Mouse (Mus musculus) hindbrain, postnatal 0 days (tissue): ENCODE measurements at regions not wholly inside any gene's neighbourhood (a gene's known extent, or its start where the extent isn't known, plus 50 kb on each side); places are given as distances from the start of the nearest gene placed in this dataset.

Experiments used
- ATAC-seq: fragments of 200-750 bp; cut with Nextera tagmentation; 2 replicates; pipeline ENCODE4 v1.8.0; 2017; ENCODE audit warnings: mild to moderate bottlenecking, moderate TSS enrichment, moderate library complexity
- DNase-seq: peaks from one replicate; pipeline ENCODE4 v3.0.0-alpha.2; 2015; ENCODE audit warnings: low spot score
- H3K27ac ChIP-seq: fragments of 300-500 bp; sonication (generic); 2 replicates; pipeline ENCODE4 v1.5.1; 2014; ENCODE audit warnings: mild to moderate bottlenecking
- H3K27me3 ChIP-seq: fragments of 300-500 bp; sonication (generic); 2 replicates; pipeline ENCODE4 v1.6.1; 2014; ENCODE audit warnings: low read length, mixed read lengths; ENCODE audit not compliant: insufficient read depth
- H3K36me3 ChIP-seq: fragments of 300-500 bp; sonication (generic); 2 replicates; pipeline ENCODE4 v1.6.1; 2014; ENCODE audit warnings: low read length, mixed read lengths; ENCODE audit not compliant: insufficient read depth
- H3K4me1 ChIP-seq: fragments of 300-500 bp; sonication (generic); 2 replicates; pipeline ENCODE4 v1.6.1; 2014; ENCODE audit warnings: antibody characterized with exemption, low read length, mixed read lengths; ENCODE audit not compliant: insufficient read depth
- H3K4me2 ChIP-seq: fragments of 300-500 bp; sonication (generic); 2 replicates; pipeline ENCODE4 v1.6.1; 2014; ENCODE audit warnings: low read depth, mild to moderate bottlenecking, low read length, moderate library complexity, mixed read lengths
- H3K4me3 ChIP-seq: fragments of 300-500 bp; sonication (generic); 2 replicates; pipeline ENCODE4 v1.5.1; 2014; ENCODE audit warnings: low read length
- H3K9ac ChIP-seq: fragments of 300-500 bp; sonication (generic); replicated peaks from 2 replicates; pipeline ENCODE4 v1.6.1; 2014; ENCODE audit warnings: mild to moderate bottlenecking, low read length, moderate library complexity, mixed read lengths
- H3K9me3 ChIP-seq: fragments of 300-500 bp; sonication (generic); 2 replicates; pipeline ENCODE4 v1.6.1; 2016; ENCODE audit warnings: low read length, mixed read lengths
- CTCF ChIP-seq: IDR thresholded peaks from 2 replicates; pipeline ENCODE4 v1.5.1; 2016; ENCODE audit warnings: antibody characterized with exemption, control low read depth, low read depth
- WGBS: fragments of 180-500 bp; shearing (Covaris S2); extraction: QIAGEN DNeasy Blood & Tissue Kit; methylation state at CpG from one replicate; pipeline ENCODE4 v1.1.7; 2014; 5-methylcytosine and 5-hydroxymethylcytosine counted together

DNA sequence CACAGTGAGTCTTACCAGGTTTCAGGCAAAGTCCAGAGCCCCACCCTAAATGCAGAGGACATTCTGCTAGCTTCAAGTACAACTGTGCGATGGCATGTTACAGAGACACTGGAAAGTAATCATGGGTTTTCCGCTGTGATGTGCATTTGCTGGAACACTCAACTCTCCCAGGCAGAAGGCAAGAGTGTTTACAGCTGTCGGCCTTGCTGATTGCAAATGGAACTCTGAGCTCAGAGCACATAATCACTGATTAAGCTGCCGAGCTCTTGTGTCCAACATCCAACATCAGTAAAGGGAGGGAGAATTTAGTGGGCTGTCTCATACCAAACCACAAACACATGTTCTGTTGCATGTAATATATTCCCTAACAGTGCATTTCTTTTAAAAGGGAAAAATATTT, 117.1 kb downstream of the Postn start:
- Histone ChIP-seq H3K9ac (no peak overlapping the region), H3K4me1 (no peaks in the 10 kb centered on the region), H3K27ac (no peak overlapping the region), H3K9me3 (no peaks in the 10 kb centered on the region), H3K4me2 (no peak overlapping the region), H3K4me3 (no peak overlapping the region), H3K36me3 (no peaks in the 10 kb centered on the region), H3K27me3 (no peaks in the 10 kb centered on the region)
- DNase-seq (no peak), ATAC-seq (no peak)
- WGBS, result 79% methylated on average over 4 of the region's 4 CpGs
- TF ChIP-seq CTCF, result no peak

DNA sequence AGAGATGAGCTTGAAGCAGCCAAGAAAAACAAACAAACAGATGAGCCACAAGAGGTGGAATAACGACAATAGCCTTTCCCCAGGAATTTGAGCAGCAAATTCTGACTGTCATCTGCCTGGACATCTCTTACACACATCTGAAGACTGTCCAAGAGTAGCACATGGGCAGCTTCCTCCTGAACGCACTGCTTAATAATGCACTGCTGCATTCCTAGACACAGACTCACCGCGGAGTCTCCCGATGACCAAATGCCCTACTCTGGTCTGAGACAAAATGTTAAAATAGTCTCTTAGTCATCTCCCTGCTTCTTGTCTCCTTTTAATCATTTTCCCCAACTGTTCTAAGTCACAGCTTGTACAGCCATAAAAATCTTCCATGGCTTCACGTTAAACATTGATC, 119.3 kb downstream of the Postn start:
- DNase-seq (no peak), ATAC-seq (no peak)
- H3K4me2 ChIP-seq, result no peak overlapping the region
- H3K4me3 ChIP-seq, result no peak overlapping the region
- H3K36me3 ChIP-seq, result no peaks in the 10 kb centered on the region
- no peaks in the 10 kb centered on the region for H3K9me3 ChIP-seq
- TF ChIP-seq CTCF, result no peak
- H3K9ac ChIP-seq, result no peak overlapping the region
- 77% methylated on average over 6 of the region's 6 CpGs for WGBS
- no peaks in the 10 kb centered on the region for H3K4me1 ChIP-seq
- H3K27me3 ChIP-seq, result no peaks in the 10 kb centered on the region
- no peak overlapping the region for H3K27ac ChIP-seq

DNA sequence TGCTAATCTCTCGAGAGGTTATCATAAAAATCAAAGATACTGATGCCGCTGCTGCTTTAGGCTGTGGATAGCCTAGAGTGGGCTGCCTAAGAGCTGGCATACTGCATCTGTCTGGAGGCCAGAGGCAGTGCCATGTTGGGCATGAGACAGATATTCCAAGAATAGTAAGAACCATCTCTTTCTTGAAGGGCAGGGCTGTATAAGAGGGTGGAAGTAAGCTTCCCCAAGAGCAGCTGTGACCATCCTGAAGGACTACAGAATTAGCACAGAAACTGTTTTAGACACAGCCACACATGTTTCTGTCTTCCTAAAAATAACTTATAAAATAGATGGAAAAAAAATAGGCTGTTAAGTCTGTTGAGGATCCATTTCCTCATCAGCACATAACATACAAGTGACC, 126.4 kb downstream of the Postn start:
- WGBS, result 96% methylated on average over 2 of the region's 2 CpGs
- TF ChIP-seq CTCF, result no peak
- no peaks in the 10 kb centered on the region for H3K4me1 ChIP-seq
- no peak overlapping the region for H3K4me2 ChIP-seq
- DNase-seq (no peak), ATAC-seq (no peak)
- no peak overlapping the region for H3K27ac ChIP-seq
- H3K36me3 ChIP-seq, result no peaks in the 10 kb centered on the region
- no peaks in the 10 kb centered on the region for H3K9me3 ChIP-seq
- no peak overlapping the region for H3K4me3 ChIP-seq
- H3K9ac ChIP-seq, result no peak overlapping the region
- H3K27me3 ChIP-seq, result no peaks in the 10 kb centered on the region

DNA sequence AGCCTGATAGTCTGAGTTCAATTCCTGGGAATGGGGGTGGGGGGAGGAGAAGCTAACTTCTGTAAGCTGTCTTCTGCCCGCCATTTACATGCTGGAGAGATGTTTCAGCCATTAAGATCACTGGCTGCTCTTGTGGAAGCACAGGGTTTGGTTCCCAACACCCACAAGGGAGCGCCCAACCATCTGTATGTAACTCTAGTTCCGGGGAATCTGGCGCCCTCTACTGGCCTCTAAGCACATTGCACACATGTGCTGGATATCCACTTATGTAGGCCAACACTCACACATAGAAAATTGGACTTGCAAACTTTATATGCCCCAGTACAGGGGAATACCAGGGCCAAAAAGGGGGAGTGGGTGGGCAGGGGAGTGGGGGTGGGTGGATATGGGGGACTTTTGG, 126.9 kb downstream of the Postn start:
- ATAC-seq (no peak), DNase-seq (no peak)
- Histone ChIP-seq H3K4me1 (no peaks in the 10 kb centered on the region), H3K27me3 (no peaks in the 10 kb centered on the region), H3K4me2 (no peak overlapping the region), H3K4me3 (no peak overlapping the region), H3K9me3 (no peaks in the 10 kb centered on the region), H3K27ac (no peak overlapping the region), H3K36me3 (no peaks in the 10 kb centered on the region), H3K9ac (no peak overlapping the region)
- 74% methylated on average over 4 of the region's 4 CpGs for WGBS
- TF ChIP-seq CTCF, result peak; percentile 22; the same call in 1 of the 2 replicates

DNA sequence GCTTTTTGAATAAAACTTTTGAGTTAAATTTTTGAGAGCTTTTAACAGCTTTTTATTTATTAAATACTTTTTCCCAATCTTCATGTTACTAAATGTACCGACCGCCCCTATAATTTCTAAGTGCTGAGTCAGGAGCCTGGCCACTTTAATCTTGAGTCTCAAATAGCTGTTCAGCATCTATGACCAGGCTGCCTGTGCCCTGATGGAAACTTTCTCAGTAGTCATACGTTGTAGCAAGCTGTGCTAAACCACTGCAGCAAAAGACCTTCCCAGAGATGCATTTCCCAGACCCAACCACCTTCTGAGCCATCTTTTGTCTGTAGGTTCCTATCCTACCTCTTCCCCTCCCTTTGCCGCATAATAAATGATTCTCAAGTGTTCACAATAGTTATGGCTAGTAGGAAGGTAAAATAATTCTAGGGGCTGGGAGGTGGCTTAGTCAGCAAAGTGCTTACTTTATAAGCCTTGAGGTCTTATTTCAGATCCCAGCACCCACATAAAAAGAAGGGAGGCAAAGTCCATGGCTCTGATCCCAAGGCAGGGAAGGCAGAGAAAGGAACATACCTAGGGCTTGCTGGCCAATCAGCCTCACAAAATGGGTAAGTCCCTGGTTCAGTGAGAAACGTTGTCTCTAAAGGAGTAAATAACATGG, 129.5 kb downstream of the Postn start:
- no peak overlapping the region for H3K4me3 ChIP-seq
- ATAC-seq, result no peak
- no peaks in the 10 kb centered on the region for H3K4me1 ChIP-seq
- no peaks in the 10 kb centered on the region for H3K27me3 ChIP-seq
- WGBS, result 89% methylated on average over 5 of the region's 5 CpGs
- no peak overlapping the region for H3K27ac ChIP-seq
- no peaks in the 10 kb centered on the region for H3K36me3 ChIP-seq
- H3K9me3 ChIP-seq, result no peaks in the 10 kb centered on the region
- H3K9ac ChIP-seq, result no peak overlapping the region
- DNase-seq, result no peak
- no peak overlapping the region for H3K4me2 ChIP-seq
- TF ChIP-seq CTCF, result no peak

DNA sequence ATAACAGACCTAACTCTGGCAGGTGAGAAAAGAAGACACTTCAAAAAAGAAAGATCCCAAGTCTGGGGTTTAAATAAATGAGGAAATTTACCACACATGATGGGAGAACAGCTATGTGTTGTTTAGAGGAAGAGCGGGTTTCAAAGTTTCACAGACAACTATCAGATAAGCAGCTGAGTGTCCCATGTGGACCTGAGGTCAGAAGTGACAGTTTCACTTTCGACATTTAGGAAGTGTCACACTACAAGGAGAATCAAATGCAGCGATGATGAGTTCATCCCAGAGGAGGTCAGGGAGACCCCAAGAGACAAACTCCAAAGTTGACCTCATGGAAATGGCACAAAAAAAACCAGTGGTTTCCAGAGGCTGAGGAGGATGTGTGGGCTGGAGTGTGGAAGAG, 132.7 kb downstream of the Postn start:
- no peaks in the 10 kb centered on the region for H3K9me3 ChIP-seq
- 92% methylated on average over 3 of the region's 3 CpGs for WGBS

DNA sequence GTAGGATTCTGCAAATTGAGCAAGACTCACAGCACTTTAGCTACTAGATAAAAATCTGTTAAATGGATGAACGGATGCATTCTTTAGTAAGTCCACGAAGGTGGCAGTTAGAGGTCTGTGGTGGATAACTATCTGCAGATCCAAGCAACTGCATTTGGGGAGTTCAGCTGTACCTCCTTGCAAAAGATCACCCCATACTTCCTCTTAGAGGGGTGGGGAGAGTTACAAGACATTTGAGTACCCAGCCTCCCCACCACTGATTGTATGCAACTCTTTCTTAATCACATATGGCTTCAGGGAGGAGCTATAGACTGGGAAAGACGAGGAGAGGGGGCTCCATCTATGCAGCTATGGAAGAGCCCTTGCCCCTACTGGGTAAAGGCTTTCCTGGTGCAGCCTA, 144.1 kb downstream of the Postn start:
- Histone ChIP-seq H3K27me3 (no peaks in the 10 kb centered on the region), H3K4me1 (no peaks in the 10 kb centered on the region), H3K4me2 (no peak overlapping the region), H3K9me3 (no peaks in the 10 kb centered on the region), H3K9ac (no peak overlapping the region), H3K27ac (no peak overlapping the region), H3K36me3 (no peaks in the 10 kb centered on the region), H3K4me3 (no peak overlapping the region)
- DNase-seq (no peak), ATAC-seq (no peak)
- 77% methylated on average over 3 of the region's 3 CpGs for WGBS
- TF ChIP-seq CTCF, result no peak

More for the DNA sequence above, 132.7 kb downstream of the Postn start:
- Histone ChIP-seq H3K27me3 (no peaks in the 10 kb centered on the region), H3K4me2 (no peak overlapping the region), H3K27ac (no peak overlapping the region), H3K36me3 (no peaks in the 10 kb centered on the region), H3K4me1 (no peaks in the 10 kb centered on the region), H3K4me3 (no peak overlapping the region), H3K9ac (no peak overlapping the region)
- DNase-seq (no peak), ATAC-seq (no peak)
- no peak for TF ChIP-seq CTCF
